Mouse (Mus musculus): Measurements from ENCODE around the gene Pmm2.

DNA sequence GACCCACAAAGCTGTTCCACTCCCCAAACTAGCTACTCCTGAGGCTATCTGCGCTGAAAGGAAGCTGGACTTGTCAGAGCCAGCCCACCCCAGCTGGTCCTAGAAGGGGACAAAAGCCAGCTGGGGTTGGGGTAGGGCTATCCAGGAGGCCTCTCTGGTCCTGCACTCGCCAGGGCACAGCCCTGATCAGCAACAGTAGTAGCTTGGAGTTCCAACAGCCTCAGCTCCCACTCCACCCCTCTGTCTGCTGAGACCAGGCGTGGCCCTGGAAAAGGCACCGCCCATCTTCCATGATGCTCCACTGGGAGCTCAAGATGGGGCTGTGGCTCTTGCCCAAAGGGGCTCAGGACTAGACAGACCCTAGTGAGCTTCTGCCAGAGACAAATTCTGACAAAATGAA, 30.3 kb downstream of the Pmm2 start:
- TF ChIP-seq EP300 (IDR thresholded peaks at IDR 0.05; ENCODE audit: low read depth) (no peak), CTCF (IDR thresholded peaks at IDR 0.05; ENCODE audit: low read depth) (no peak)
